Mouse (Mus musculus): Measurements from ENCODE around the gene Tulp1. TPM values are rescaled to one million over a fixed set of nuclear protein-coding genes. Genes with fewer than 3 reads are reported as not detected.
"Not testable (repeated sequence)": the region's sequence is repeated elsewhere in the genome, so short reads cannot be mapped to it uniquely, and the experiment has no call there.

Gene Tulp1
- polyA plus RNA-seq, 1 experiment from 2014 or later: 5.8 TPM

- peaks cover 28% of the 10 kb centered on the region for H3K4me1 ChIP-seq
- H3K9me3 ChIP-seq (replicated peaks): no peaks in the 10 kb centered on the region
- H3K27me3 ChIP-seq: no peaks in the 10 kb centered on the region
- H3K36me3 ChIP-seq: peaks cover 51% of the 10 kb centered on the region
- H3K27ac ChIP-seq (replicated peaks): peak overlapping the region; percentile 98; the same call in 1 of the 2 replicates
- 67% methylated on average over 3 of the region's 3 CpGs for WGBS
- ATAC-seq (ENCODE audit: insufficient number of reproducible peaks, low FRiP score, low TSS enrichment, low read depth): no peak
- no peak overlapping the region for H3K4me3 ChIP-seq (replicated peaks)
- H3K9ac ChIP-seq: no peak overlapping the region
- no peak overlapping the region for H3K4me2 ChIP-seq (replicated peaks)
Measured at GRCm38 (mm10) chr17:28326951-28327350, 38.1 kb downstream of the Tulp1 start.

DNA sequence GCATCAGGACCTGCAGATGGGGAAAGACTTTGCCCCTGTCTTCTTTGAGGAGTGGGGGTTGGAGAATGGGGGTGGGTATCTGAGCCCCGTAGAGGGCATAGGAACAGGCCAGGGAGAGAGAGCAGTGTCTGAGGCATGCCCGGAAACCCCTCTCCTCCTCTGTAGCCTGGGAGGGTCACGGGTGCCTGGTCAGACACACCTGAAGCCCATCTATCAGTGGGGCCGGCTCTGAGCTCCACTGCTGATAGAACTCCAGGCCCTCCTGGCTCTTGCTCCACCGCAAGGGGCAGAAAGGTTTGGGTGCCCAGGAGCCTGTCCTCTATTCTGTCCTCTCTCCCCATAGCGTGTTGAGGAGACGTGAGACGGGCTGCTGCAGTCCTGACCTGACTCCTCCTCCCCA, 39.3 kb downstream of the Tulp1 start:
- Histone ChIP-seq H3K27me3 (no peaks in the 10 kb centered on the region), H3K9ac (no peak overlapping the region), H3K4me2 (replicated peaks) (no peak overlapping the region)

GRCm38 (mm10) chr17:28324416-28324815, 40.6 kb downstream of the Tulp1 start:
- not testable (repeated sequence) for H3K4me3 ChIP-seq (replicated peaks); H3K27me3 ChIP-seq; H3K9me3 ChIP-seq (replicated peaks); H3K27ac ChIP-seq (replicated peaks); H3K9ac ChIP-seq; H3K4me2 ChIP-seq (replicated peaks); ATAC-seq (ENCODE audit: insufficient number of reproducible peaks, low FRiP score, low TSS enrichment, low read depth)
- peaks cover 57% of the 10 kb centered on the region for H3K36me3 ChIP-seq
- 98% methylated on average over 7 of the region's 7 CpGs for WGBS
- H3K4me1 ChIP-seq: peaks cover 12% of the 10 kb centered on the region

More for the DNA sequence above, 39.3 kb downstream of the Tulp1 start:
- H3K4me1 ChIP-seq: peaks cover 21% of the 10 kb centered on the region
- H3K9me3 ChIP-seq (replicated peaks): no peaks in the 10 kb centered on the region
- H3K36me3 ChIP-seq: peaks cover 52% of the 10 kb centered on the region
- WGBS: 85% methylated on average over 8 of the region's 8 CpGs
- no peak overlapping the region for H3K27ac ChIP-seq (replicated peaks)
- H3K4me3 ChIP-seq (replicated peaks): no peak overlapping the region
- no peak for ATAC-seq (ENCODE audit: insufficient number of reproducible peaks, low FRiP score, low TSS enrichment, low read depth)

DNA sequence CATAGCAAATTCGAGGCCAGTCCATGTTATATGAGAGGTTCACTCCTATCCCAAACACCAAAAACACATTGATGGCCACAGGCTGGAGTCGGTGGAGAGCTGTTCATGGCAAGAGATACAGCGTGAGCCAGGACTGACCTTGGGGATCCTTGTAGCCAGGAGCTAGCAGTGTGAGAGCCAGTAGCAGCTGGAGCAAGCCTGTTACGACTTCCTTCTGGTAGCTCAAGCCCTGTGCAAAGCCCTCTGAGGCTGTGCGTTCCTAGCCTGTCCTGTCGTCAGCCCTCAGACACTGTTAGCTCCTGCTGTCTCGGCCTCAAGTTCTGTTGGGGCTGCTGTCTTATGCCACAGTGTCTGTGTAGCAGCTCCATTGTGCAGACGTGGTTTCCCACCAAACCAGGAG, 41.2 kb downstream of the Tulp1 start:
- 88% methylated on average over 8 of the region's 8 CpGs for WGBS
- Histone ChIP-seq H3K4me3 (replicated peaks) (no peak overlapping the region), H3K4me1 (peaks cover 11% of the 10 kb centered on the region), H3K27me3 (no peaks in the 10 kb centered on the region), H3K9me3 (replicated peaks) (no peaks in the 10 kb centered on the region), H3K27ac (replicated peaks) (no peak overlapping the region), H3K36me3 (peaks cover 63% of the 10 kb centered on the region), H3K9ac (no peak overlapping the region), H3K4me2 (replicated peaks) (no peak overlapping the region)
- no peak for ATAC-seq (ENCODE audit: insufficient number of reproducible peaks, low FRiP score, low TSS enrichment, low read depth)

GRCm38 (mm10) chr17:28321700-28322099, 43.3 kb downstream of the Tulp1 start:
- no peak for ATAC-seq (ENCODE audit: insufficient number of reproducible peaks, low FRiP score, low TSS enrichment, low read depth)
- H3K27ac ChIP-seq (replicated peaks): no peak overlapping the region
- no peaks in the 10 kb centered on the region for H3K4me1 ChIP-seq
- H3K9ac ChIP-seq: no peak overlapping the region
- H3K4me2 ChIP-seq (replicated peaks): no peak overlapping the region
- over 99% methylated on average over 4 of the region's 4 CpGs for WGBS
- no peaks in the 10 kb centered on the region for H3K9me3 ChIP-seq (replicated peaks)
- no peak overlapping the region for H3K4me3 ChIP-seq (replicated peaks)
- H3K27me3 ChIP-seq: no peaks in the 10 kb centered on the region
- H3K36me3 ChIP-seq: peaks cover 84% of the 10 kb centered on the region

- H3K4me3 ChIP-seq (replicated peaks): no peak overlapping the region
- no peak overlapping the region for H3K9ac ChIP-seq
- H3K27ac ChIP-seq (replicated peaks): no peak overlapping the region
- H3K27me3 ChIP-seq: no peaks in the 10 kb centered on the region
- no peak overlapping the region for H3K4me2 ChIP-seq (replicated peaks)
- 83% methylated on average over 9 of the region's 9 CpGs for WGBS
- ATAC-seq (ENCODE audit: insufficient number of reproducible peaks, low FRiP score, low TSS enrichment, low read depth): no peak
- peaks cover 70% of the 10 kb centered on the region for H3K36me3 ChIP-seq
- peaks cover 22% of the 10 kb centered on the region for H3K4me1 ChIP-seq
- H3K9me3 ChIP-seq (replicated peaks): no peaks in the 10 kb centered on the region
Measured at GRCm38 (mm10) chr17:28317725-28318124, 47.3 kb downstream of the Tulp1 start.

GRCm38 (mm10) chr17:28317091-28317490, 47.9 kb downstream of the Tulp1 start:
- ATAC-seq (ENCODE audit: insufficient number of reproducible peaks, low FRiP score, low TSS enrichment, low read depth): no peak
- WGBS: 55% methylated on average over 8 of the region's 8 CpGs
- Histone ChIP-seq H3K9ac (no peak overlapping the region), H3K4me3 (replicated peaks) (no peak overlapping the region), H3K27ac (replicated peaks) (no peak overlapping the region), H3K4me2 (replicated peaks) (no peak overlapping the region), H3K9me3 (replicated peaks) (no peaks in the 10 kb centered on the region), H3K27me3 (no peaks in the 10 kb centered on the region), H3K36me3 (peaks cover 64% of the 10 kb centered on the region), H3K4me1 (peaks cover 22% of the 10 kb centered on the region)

- WGBS: 86% methylated on average over 9 of the region's 9 CpGs
- H3K36me3 ChIP-seq: peaks cover 57% of the 10 kb centered on the region
- H3K9me3 ChIP-seq (replicated peaks): no peaks in the 10 kb centered on the region
- H3K4me2 ChIP-seq (replicated peaks): no peak overlapping the region
- H3K4me1 ChIP-seq: peaks cover 22% of the 10 kb centered on the region
- no peak overlapping the region for H3K27ac ChIP-seq (replicated peaks)
- no peak overlapping the region for H3K4me3 ChIP-seq (replicated peaks)
- ATAC-seq (ENCODE audit: insufficient number of reproducible peaks, low FRiP score, low TSS enrichment, low read depth): no peak
- no peaks in the 10 kb centered on the region for H3K27me3 ChIP-seq
- H3K9ac ChIP-seq: no peak overlapping the region
Measured at GRCm38 (mm10) chr17:28316476-28316875, 48.5 kb downstream of the Tulp1 start.

- H3K27me3 ChIP-seq: no peaks in the 10 kb centered on the region
- H3K36me3 ChIP-seq: peaks cover 49% of the 10 kb centered on the region
- peaks cover 22% of the 10 kb centered on the region for H3K4me1 ChIP-seq
- H3K9ac ChIP-seq: no peak overlapping the region
- no peak for ATAC-seq (ENCODE audit: insufficient number of reproducible peaks, low FRiP score, low TSS enrichment, low read depth)
- no peak overlapping the region; the same call in 1 of the 2 replicates for H3K27ac ChIP-seq (replicated peaks)
- no peak overlapping the region for H3K4me2 ChIP-seq (replicated peaks)
- WGBS: 65% methylated on average over 20 of the region's 20 CpGs
- no peaks in the 10 kb centered on the region for H3K9me3 ChIP-seq (replicated peaks)
- no peak overlapping the region for H3K4me3 ChIP-seq (replicated peaks)
Measured at GRCm38 (mm10) chr17:28315611-28316160, 49.3 kb downstream of the Tulp1 start.

DNA sequence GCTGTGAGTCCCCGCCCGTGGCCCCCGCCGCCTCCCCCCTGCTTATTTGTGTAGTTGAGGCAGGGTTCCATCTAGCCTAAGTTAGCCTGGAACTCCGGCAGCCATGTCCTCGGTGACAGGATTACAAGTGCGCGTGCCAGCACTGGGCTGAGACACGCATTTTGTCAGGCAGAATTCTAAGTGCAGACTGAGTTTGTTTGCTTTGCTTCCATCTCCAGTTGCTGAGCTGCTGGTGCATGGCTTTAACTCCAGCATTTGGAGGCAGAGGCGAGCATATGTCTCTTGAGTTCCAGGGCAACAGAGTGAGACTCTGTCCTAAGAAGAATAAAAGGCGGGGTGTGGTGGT, 51.2 kb downstream of the Tulp1 start:
- 1% methylated on average over 11 of the region's 11 CpGs for WGBS
- Histone ChIP-seq H3K27me3 (no peaks in the 10 kb centered on the region), H3K4me1 (peaks cover 22% of the 10 kb centered on the region), H3K4me3 (replicated peaks) (peak overlapping the region; percentile 68), H3K9me3 (replicated peaks) (no peaks in the 10 kb centered on the region), H3K36me3 (peaks cover 34% of the 10 kb centered on the region), H3K9ac (peak overlapping the region; percentile 72), H3K4me2 (replicated peaks) (peak overlapping the region; percentile 82), H3K27ac (replicated peaks) (peak overlapping the region; percentile 91)
- ATAC-seq (ENCODE audit: insufficient number of reproducible peaks, low FRiP score, low TSS enrichment, low read depth): peak; percentile 6

DNA sequence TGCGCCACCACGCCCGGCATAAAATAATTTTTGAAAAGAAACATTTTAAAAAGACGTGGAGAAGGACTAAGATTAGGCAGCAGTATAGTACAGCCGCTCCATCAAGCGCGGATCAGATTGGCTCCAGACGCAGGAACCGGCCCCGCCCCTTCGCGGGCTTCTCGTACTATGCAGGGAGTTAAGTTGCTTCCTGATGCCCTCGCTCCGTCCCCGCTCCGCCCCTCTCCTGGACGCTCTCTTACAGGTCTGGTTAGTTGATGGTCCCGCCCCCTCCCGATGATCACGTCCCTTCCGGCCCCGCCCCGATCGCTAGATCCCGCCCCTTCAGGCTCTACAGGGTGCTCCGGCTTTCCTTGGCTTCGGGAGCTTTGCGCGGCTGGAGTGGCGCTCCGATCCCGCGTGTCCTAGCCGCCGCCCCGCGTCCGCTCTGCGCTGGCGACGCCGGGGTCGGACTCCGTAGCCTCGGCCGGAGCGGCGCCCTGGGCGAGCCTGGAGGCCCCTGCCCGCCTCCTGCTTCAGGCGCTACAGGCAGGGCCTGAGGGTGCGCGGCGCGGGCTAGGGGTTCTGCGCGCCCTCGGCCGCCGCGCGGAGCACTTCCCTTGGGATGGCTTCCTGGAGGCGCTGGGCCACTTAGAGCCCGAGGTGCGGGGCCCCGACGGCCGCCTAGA, 51.7 kb downstream of the Tulp1 start, which contains the start of gene Fance:
Gene Fance, plus strand, starts transcription at position 308 of the 668 bp plus-strand sequence.
- peak within 1 kb of the TSS; percentile 68 for H3K4me3 ChIP-seq (replicated peaks)
- peaks cover 29% of the 10 kb centered on the region for H3K36me3 ChIP-seq
- peak within 1 kb of the TSS; percentile 82 for H3K4me2 ChIP-seq (replicated peaks)
- WGBS: under 1% methylated on average over 64 of the region's 69 CpGs
- peak within 1 kb of the TSS; percentile 91 for H3K27ac ChIP-seq (replicated peaks)
- peak within 1 kb of the TSS; percentile 72 for H3K9ac ChIP-seq
- H3K9me3 ChIP-seq (replicated peaks): no peaks in the 10 kb centered on the region
- H3K4me1 ChIP-seq: peaks cover 27% of the 10 kb centered on the region
- ATAC-seq (ENCODE audit: insufficient number of reproducible peaks, low FRiP score, low TSS enrichment, low read depth): peak; percentile 98
- H3K27me3 ChIP-seq: no peaks in the 10 kb centered on the region

Data from embryonic facial prominence, embryonic 15.5 days (tissue).